Mouse (Mus musculus) adrenal gland, adult 2 months (tissue): ENCODE data around the gene Olfr845. TPM values are rescaled to one million over a fixed set of nuclear protein-coding genes. Genes with fewer than 3 reads are reported as not detected.

Source experiments
- DNase-seq: peaks from one replicate; pipeline ENCODE4 v3.0.0; 2021
- long read RNA-seq: library from polyadenylated mRNA; stranded (forward); transcript quantifications from one replicate; pipeline ENCODE4 v2.0.0, GENCODE M21; 2021
- polyA plus RNA-seq: library from polyadenylated mRNA; depleted of rRNA; stranded (reverse); fragments of >200 nt; gene quantifications from 2 replicates; pipeline ENCODE4 v1.2.3, GENCODE M21; 2012; rRNA removed
- total RNA-seq, 2 experiments: library from RNA; stranded (reverse); gene quantifications; 2 replicates each; pipeline ENCODE4 v1.2.3; 2021

Gene Olfr845
- total RNA-seq, result not detected
- not detected in 2 replicates for polyA plus RNA-seq
- long read RNA-seq, result 0 reads

GRCm38 (mm10) chr9:19336157-19336556, at the start of gene Olfr845:
Gene Olfr845, plus strand, starts transcription at chr9:19336457.
- no peak for DNase-seq

- DNase-seq, result no peak
These were observed 20.2 kb upstream of the Olfr845 start, which contains the start of gene Olfr844 for GRCm38 (mm10) chr9:19316047-19316446. Gene Olfr844, plus strand, starts transcription at chr9:19316347.

GRCm38 (mm10) chr9:19363905-19364304, 27.6 kb downstream of the Olfr845 start, which contains the start of gene Olfr846:
Gene Olfr846, minus strand, starts transcription at chr9:19364005.
- DNase-seq, result no peak

GRCm38 (mm10) chr9:19378569-19378968, 42.3 kb downstream of the Olfr845 start, which contains the start of gene Olfr847:
Gene Olfr847, minus strand, starts transcription at chr9:19378669.
- no peak for DNase-seq

Other genes with a start within 250 kb of the Olfr845 start
- gene Olfr836, start 216.1 kb upstream of the Olfr845 start, total RNA-seq, result not detected
- gene Olfr836, start 216.1 kb upstream of the Olfr845 start, polyA plus RNA-seq, result not detected in 2 replicates
- gene Olfr837, start 200.1 kb upstream of the Olfr845 start, total RNA-seq, result not detected
- not detected in 2 replicates for gene Olfr837, start 200.1 kb upstream of the Olfr845 start, polyA plus RNA-seq
- not detected for gene Olfr839-ps1, start 159.1 kb upstream of the Olfr845 start, total RNA-seq
- gene Olfr839-ps1, start 159.1 kb upstream of the Olfr845 start, polyA plus RNA-seq, result not detected in 2 replicates
- gene Olfr843, start 84.5 kb upstream of the Olfr845 start, total RNA-seq, result not detected
- gene Olfr843, start 84.5 kb upstream of the Olfr845 start, polyA plus RNA-seq, result not detected in 2 replicates
- not detected for gene Olfr844, start 20.1 kb upstream of the Olfr845 start, total RNA-seq
- not detected in 2 replicates for gene Olfr844, start 20.1 kb upstream of the Olfr845 start, polyA plus RNA-seq
- gene Olfr846, start 27.5 kb downstream of the Olfr845 start, total RNA-seq, result not detected
- not detected in 2 replicates for gene Olfr846, start 27.5 kb downstream of the Olfr845 start, polyA plus RNA-seq
- gene Olfr847, start 42.2 kb downstream of the Olfr845 start, total RNA-seq, result not detected
- not detected in 2 replicates for gene Olfr847, start 42.2 kb downstream of the Olfr845 start, polyA plus RNA-seq
- gene Olfr849, start 103.8 kb downstream of the Olfr845 start, total RNA-seq, result not detected
- not detected in 2 replicates for gene Olfr849, start 103.8 kb downstream of the Olfr845 start, polyA plus RNA-seq
- gene Olfr850, start 141.8 kb downstream of the Olfr845 start, total RNA-seq, result not detected
- gene Olfr850, start 141.8 kb downstream of the Olfr845 start, polyA plus RNA-seq, result not detected in 2 replicates
- not detected for gene Olfr851, start 156.8 kb downstream of the Olfr845 start, total RNA-seq
- not detected in 2 replicates for gene Olfr851, start 156.8 kb downstream of the Olfr845 start, polyA plus RNA-seq
- not detected for gene Olfr853, start 204.6 kb downstream of the Olfr845 start, total RNA-seq
- gene Olfr853, start 204.6 kb downstream of the Olfr845 start, polyA plus RNA-seq, result not detected in 2 replicates
- gene Olfr854, start 230.9 kb downstream of the Olfr845 start, total RNA-seq, result not detected
- gene Olfr854, start 230.9 kb downstream of the Olfr845 start, polyA plus RNA-seq, result not detected in 2 replicates
- gene Olfr855, start 246.2 kb downstream of the Olfr845 start, total RNA-seq, result not detected
- gene Olfr855, start 246.2 kb downstream of the Olfr845 start, polyA plus RNA-seq, result not detected in 2 replicates